Mouse (Mus musculus) spleen, adult 2 months (tissue): ENCODE results near the gene Prkcb.

ENCODE experiments used
- CTCF ChIP-seq: fragments of 200-500 bp; IDR thresholded peaks from 2 replicates; pipeline ENCODE4 v1.5.1; 2011; ENCODE audit warnings: mild to moderate bottlenecking, inconsistent platforms; ENCODE audit not compliant: insufficient read depth, insufficient read length, insufficient replicate concordance; ENCODE audit errors: extremely low read depth
- POLR2A ChIP-seq: fragments of 200-500 bp; IDR thresholded peaks from 2 replicates; pipeline ENCODE4 v1.6.1; 2011; ENCODE audit warnings: low read depth, low read length, inconsistent platforms

GRCm38 (mm10) chr7:122600856-122601255, 312.3 kb downstream of the Prkcb start:
- no peak for TF ChIP-seq CTCF
- TF ChIP-seq POLR2A = no peak
